Mouse (Mus musculus) NIH3T3 (cell line): ENCODE measurements at regions not wholly inside any gene's neighbourhood (a gene's known extent, or its start where the extent isn't known, plus 50 kb on each side); places are given as distances from the start of the nearest gene placed in this dataset.
"Not testable (repeated sequence)": the region's sequence is repeated elsewhere in the genome, so short reads cannot be mapped to it uniquely, and the experiment has no call there.

Experiments used
- DNase-seq: peaks from one replicate; pipeline ENCODE4 v3.0.0-alpha.2; 2012; ENCODE audit warnings: low read depth

GRCm38 (mm10) chr2:10998798-10999197 lies 173.1 kb upstream of the Prkcq start:
- DNase-seq = no peak

GRCm38 (mm10) chr2:10999217-10999618 lies 172.7 kb upstream of the Prkcq start:
- no peak for DNase-seq

GRCm38 (mm10) chr2:11005806-11006205 lies 166.1 kb upstream of the Prkcq start:
- no peak for DNase-seq

- no peak for DNase-seq
These were observed 160.6 kb upstream of the Prkcq start for GRCm38 (mm10) chr2:11011041-11011962.

- DNase-seq = no peak
These were observed 159.5 kb upstream of the Prkcq start for GRCm38 (mm10) chr2:11012312-11012860.

GRCm38 (mm10) chr2:11013154-11013553 lies 158.8 kb upstream of the Prkcq start:
- no peak for DNase-seq

GRCm38 (mm10) chr2:11016446-11016845 lies 155.5 kb upstream of the Prkcq start:
- no peak for DNase-seq

GRCm38 (mm10) chr2:11032891-11033290 lies 139.0 kb upstream of the Prkcq start:
- DNase-seq = no peak

GRCm38 (mm10) chr2:11034178-11034577 lies 137.7 kb upstream of the Prkcq start:
- DNase-seq = no peak

- no peak for DNase-seq
These were observed 134.6 kb upstream of the Prkcq start for GRCm38 (mm10) chr2:11037343-11037742.

GRCm38 (mm10) chr2:11038440-11038839 lies 133.5 kb upstream of the Prkcq start:
- no peak for DNase-seq

GRCm38 (mm10) chr2:11040005-11040404 lies 131.9 kb upstream of the Prkcq start:
- no peak for DNase-seq

- no peak for DNase-seq
These were observed 127.1 kb upstream of the Prkcq start for GRCm38 (mm10) chr2:11044727-11045274.

GRCm38 (mm10) chr2:11051621-11052020 lies 120.3 kb upstream of the Prkcq start:
- DNase-seq = no peak

- peak; percentile 66 for DNase-seq
These were observed 112.0 kb upstream of the Prkcq start for GRCm38 (mm10) chr2:11059731-11060425.

GRCm38 (mm10) chr2:11067384-11067783 lies 104.5 kb upstream of the Prkcq start:
- DNase-seq = no peak

- no peak for DNase-seq
These were observed 88.4 kb upstream of the Prkcq start for GRCm38 (mm10) chr2:11083536-11083935.

- DNase-seq = peak; percentile 25
These were observed 84.9 kb upstream of the Prkcq start for GRCm38 (mm10) chr2:11086996-11087395.

GRCm38 (mm10) chr2:11099834-11100622 lies 71.9 kb upstream of the Prkcq start:
- not testable (repeated sequence) for DNase-seq

- peak; percentile 56 for DNase-seq
These were observed 58.7 kb upstream of the Prkcq start for GRCm38 (mm10) chr2:11113191-11113590.

- no peak for DNase-seq
These were observed 53.3 kb upstream of the Prkcq start for GRCm38 (mm10) chr2:11118625-11119024.

- no peak for DNase-seq
These were observed 52.6 kb upstream of the Prkcq start for GRCm38 (mm10) chr2:11119301-11119700.
